Mouse (Mus musculus) forebrain, embryonic 15.5 days (tissue): ENCODE measurements around the gene Sh3kbp1. TPM values are rescaled to one million over a fixed set of nuclear protein-coding genes. Genes with fewer than 3 reads are reported as not detected.

Source experiments
- ATAC-seq: fragments of 200-750 bp; cut with Nextera tagmentation; replicated peaks from 2 replicates; pipeline ENCODE4 v1.8.0; 2017; ENCODE audit warnings: mild to moderate bottlenecking, moderate TSS enrichment, moderate library complexity
- H3K27ac ChIP-seq: fragments of 300-500 bp; sonication (generic); replicated peaks from 2 replicates; pipeline ENCODE4 v1.5.1; 2015; ENCODE audit warnings: mild to moderate bottlenecking, inconsistent platforms
- H3K27me3 ChIP-seq: fragments of 300-500 bp; sonication (generic); 2 replicates; pipeline ENCODE4 v1.6.1; 2015; ENCODE audit warnings: inconsistent platforms
- H3K36me3 ChIP-seq: fragments of 300-500 bp; sonication (generic); 2 replicates; pipeline ENCODE4 v1.6.1; 2015; ENCODE audit warnings: mild to moderate bottlenecking, inconsistent platforms
- H3K4me1 ChIP-seq: fragments of 300-500 bp; sonication (generic); 2 replicates; pipeline ENCODE4 v1.6.1; 2015; ENCODE audit warnings: inconsistent platforms
- H3K4me2 ChIP-seq: fragments of 300-500 bp; sonication (generic); replicated peaks from 2 replicates; pipeline ENCODE4 v1.6.1; 2015; ENCODE audit warnings: mild to moderate bottlenecking, inconsistent platforms
- H3K4me3 ChIP-seq: fragments of 300-500 bp; sonication (generic); 2 replicates; pipeline ENCODE4 v1.5.1; 2015; ENCODE audit warnings: mild to moderate bottlenecking, inconsistent platforms
- H3K9ac ChIP-seq: fragments of 300-500 bp; sonication (generic); replicated peaks from 2 replicates; pipeline ENCODE4 v1.6.1; 2015; ENCODE audit warnings: mild to moderate bottlenecking, inconsistent platforms
- H3K9me3 ChIP-seq: fragments of 300-500 bp; sonication (generic); 2 replicates; pipeline ENCODE4 v1.6.1; 2016; ENCODE audit warnings: inconsistent platforms
- WGBS: fragments of 180-500 bp; shearing (Covaris S2); methylation state at CpG from one replicate; pipeline ENCODE4 v1.1.7; 2015; ENCODE audit warnings: mixed read lengths; 5-methylcytosine and 5-hydroxymethylcytosine counted together
- polyA plus RNA-seq: library from polyadenylated mRNA; unstranded; fragments of >200 nt; fragmentation: Nextera tagmentation; extraction: Ambion mirVana; gene quantifications from 2 replicates; pipeline ENCODE4 v1.2.1, GENCODE M21; 2015

Sh3kbp1 gene
- polyA plus RNA-seq, 1 experiment from 2014 or later, result 53.7 TPM

DNA sequence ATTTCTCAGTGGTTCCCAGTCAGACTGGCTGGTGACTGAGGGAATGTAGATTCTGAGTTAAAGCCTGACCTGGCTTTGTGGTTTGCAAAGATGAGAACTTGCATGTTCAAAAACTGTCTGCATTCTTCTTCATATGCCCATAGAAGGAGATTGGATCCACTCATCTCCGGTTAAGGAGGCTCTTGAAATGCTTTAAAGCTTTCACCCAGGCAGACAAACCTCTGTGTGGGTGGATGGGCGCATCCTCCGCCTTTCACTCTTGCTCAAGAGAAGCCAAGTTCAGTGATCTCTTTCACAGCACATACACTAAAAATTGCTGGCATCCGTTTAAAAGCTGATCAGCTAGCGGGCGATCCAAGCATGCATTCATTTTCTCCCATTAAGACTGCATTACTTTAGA lies 182.4 kb downstream of the Sh3kbp1 start:
- H3K27me3 ChIP-seq, result no peaks in the 10 kb centered on the region
- H3K9me3 ChIP-seq, result no peaks in the 10 kb centered on the region
- no peaks in the 10 kb centered on the region for H3K4me1 ChIP-seq
- no peak for ATAC-seq
- H3K4me2 ChIP-seq, result no peak overlapping the region
- H3K4me3 ChIP-seq, result no peak overlapping the region
- no peak overlapping the region for H3K9ac ChIP-seq
- no peak overlapping the region for H3K27ac ChIP-seq
- 78% methylated on average over 6 of the region's 6 CpGs for WGBS
- no peaks in the 10 kb centered on the region for H3K36me3 ChIP-seq

DNA sequence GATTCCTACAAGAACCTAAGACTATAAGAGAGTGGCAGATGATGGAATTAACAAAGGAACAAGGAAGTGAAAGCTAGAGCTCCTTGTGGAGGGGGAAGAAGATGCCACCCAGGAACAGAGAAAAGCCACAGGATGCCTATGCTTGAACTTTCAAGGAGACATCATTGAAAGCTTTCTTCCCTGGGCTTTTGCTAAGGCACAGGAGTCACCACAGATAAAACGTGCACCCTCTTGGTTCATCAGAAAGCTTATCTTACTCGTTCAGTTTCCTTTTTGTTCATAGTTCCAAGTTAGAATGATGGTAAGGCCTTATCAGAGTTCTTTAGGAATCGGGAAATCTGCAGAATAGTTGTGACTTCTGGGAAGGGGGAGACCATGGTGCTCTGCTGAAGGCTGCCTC lies 183.4 kb downstream of the Sh3kbp1 start:
- ATAC-seq, result no peak
- WGBS, result 84% methylated on average over 3 of the region's 3 CpGs

DNA sequence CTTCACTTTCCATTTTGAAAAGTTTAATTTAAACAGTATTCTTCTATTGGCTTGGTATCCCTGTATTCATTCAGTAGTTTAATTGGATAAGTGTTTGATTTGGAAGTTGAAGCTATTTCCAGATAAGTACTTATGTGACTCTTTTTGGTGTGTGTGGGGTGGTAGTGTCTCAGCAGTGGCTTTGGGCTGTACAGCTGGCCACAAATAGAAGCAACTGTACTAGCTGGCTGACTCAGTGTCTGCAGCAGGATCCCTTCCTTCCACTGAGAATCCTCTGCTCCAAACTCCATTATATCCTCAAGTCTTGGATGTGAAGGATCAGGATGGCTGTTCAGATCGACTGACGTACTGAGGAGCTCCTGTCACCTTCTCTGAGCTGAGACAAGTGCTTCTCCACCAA lies 190.4 kb downstream of the Sh3kbp1 start:
- H3K4me2 ChIP-seq, result no peak overlapping the region
- H3K4me1 ChIP-seq, result no peaks in the 10 kb centered on the region
- no peak overlapping the region for H3K4me3 ChIP-seq
- H3K9me3 ChIP-seq, result no peaks in the 10 kb centered on the region
- H3K36me3 ChIP-seq, result no peaks in the 10 kb centered on the region
- H3K27me3 ChIP-seq, result no peaks in the 10 kb centered on the region; the same call in 1 of the 2 replicates
- WGBS, result 97% methylated on average over 2 of the region's 2 CpGs
- H3K27ac ChIP-seq, result no peak overlapping the region
- no peak overlapping the region for H3K9ac ChIP-seq
- ATAC-seq, result no peak

More for the DNA sequence above, 183.4 kb downstream of the Sh3kbp1 start:
- no peaks in the 10 kb centered on the region for H3K9me3 ChIP-seq
- H3K9ac ChIP-seq, result no peak overlapping the region
- H3K4me3 ChIP-seq, result no peak overlapping the region
- no peaks in the 10 kb centered on the region for H3K27me3 ChIP-seq
- H3K36me3 ChIP-seq, result no peaks in the 10 kb centered on the region
- no peak overlapping the region for H3K4me2 ChIP-seq
- H3K27ac ChIP-seq, result no peak overlapping the region
- H3K4me1 ChIP-seq, result no peaks in the 10 kb centered on the region

DNA sequence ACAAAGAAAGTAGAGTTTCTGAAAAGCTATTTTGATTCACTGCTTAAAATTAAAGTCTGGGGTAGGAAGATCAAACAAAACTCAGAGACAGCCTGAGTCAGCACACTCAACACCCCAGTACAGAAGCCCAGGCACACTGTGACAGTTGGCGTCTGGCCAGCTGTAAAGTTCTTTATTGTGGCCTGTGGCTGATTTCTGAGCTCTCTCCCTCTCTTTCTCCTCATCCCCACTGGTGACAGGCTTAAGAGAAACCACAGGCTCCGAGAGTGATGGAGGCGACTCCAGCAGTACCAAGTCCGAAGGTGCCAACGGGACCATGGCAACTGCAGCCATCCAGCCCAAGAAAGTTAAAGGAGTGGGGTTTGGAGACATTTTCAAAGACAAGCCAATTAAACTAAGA lies 201.1 kb downstream of the Sh3kbp1 start:
- no peak overlapping the region for H3K9ac ChIP-seq
- peaks cover 18% of the 10 kb centered on the region for H3K4me1 ChIP-seq
- 51% methylated on average over 5 of the region's 5 CpGs for WGBS
- ATAC-seq, result 0 out of 2 replicates have a peak, but pooled peaks have one; percentile 38
- H3K27ac ChIP-seq, result no peak overlapping the region
- no peak overlapping the region for H3K4me3 ChIP-seq
- no peak overlapping the region for H3K4me2 ChIP-seq
- no peaks in the 10 kb centered on the region for H3K27me3 ChIP-seq
- H3K36me3 ChIP-seq, result no peaks in the 10 kb centered on the region
- no peaks in the 10 kb centered on the region for H3K9me3 ChIP-seq

DNA sequence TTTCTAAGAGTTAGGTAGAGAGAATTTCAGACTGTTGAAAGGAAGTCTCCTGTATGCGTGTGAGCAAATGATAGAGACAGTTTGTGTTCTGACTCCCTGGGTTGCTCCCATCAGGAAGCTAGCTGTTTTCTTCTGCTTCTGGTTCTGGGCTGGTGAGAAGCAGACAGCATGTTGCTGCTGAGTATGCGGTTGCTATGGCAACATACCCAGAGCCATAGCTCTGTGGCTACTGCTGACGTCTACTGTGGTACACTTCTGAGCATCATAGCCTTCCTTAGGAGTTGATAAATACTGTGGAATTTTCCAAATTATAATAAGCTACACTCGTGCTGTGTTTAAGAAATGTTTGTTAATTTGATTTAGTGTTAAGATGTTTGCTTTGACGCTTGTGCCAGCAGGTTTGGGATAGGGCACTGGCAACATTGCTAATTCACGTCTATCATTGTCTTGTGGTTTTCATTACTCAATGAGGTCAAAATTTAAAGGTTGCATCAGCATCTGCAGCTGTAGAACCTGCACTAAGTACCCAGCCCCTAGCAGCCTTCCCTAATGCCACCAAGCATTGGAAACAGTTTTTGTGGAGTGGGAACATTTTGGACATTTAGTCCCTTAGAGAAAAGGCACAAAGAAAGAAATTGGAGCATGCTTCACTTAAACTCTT lies 202.2 kb downstream of the Sh3kbp1 start:
- H3K4me3 ChIP-seq, result no peak overlapping the region
- no peaks in the 10 kb centered on the region for H3K9me3 ChIP-seq
- no peak overlapping the region for H3K27ac ChIP-seq
- peak; percentile 93 for ATAC-seq
- no peak overlapping the region for H3K4me2 ChIP-seq
- H3K4me1 ChIP-seq, result peaks cover 18% of the 10 kb centered on the region
- no peak overlapping the region for H3K9ac ChIP-seq
- WGBS, result 49% methylated on average over 6 of the region's 6 CpGs
- H3K27me3 ChIP-seq, result no peaks in the 10 kb centered on the region
- no peaks in the 10 kb centered on the region for H3K36me3 ChIP-seq

GRCm38 (mm10) chrX:159831176-159831575 lies 204.1 kb downstream of the Sh3kbp1 start:
- ATAC-seq, result no peak
- 59% methylated on average over 2 of the region's 2 CpGs for WGBS

GRCm38 (mm10) chrX:159835239-159835638 lies 208.2 kb downstream of the Sh3kbp1 start:
- H3K4me3 ChIP-seq, result no peak overlapping the region
- 0 out of 2 replicates have a peak, but pooled peaks cover 3% of the 10 kb centered on the region for H3K4me1 ChIP-seq
- no peaks in the 10 kb centered on the region for H3K27me3 ChIP-seq
- H3K36me3 ChIP-seq, result no peaks in the 10 kb centered on the region
- no peak overlapping the region for H3K9ac ChIP-seq
- no peak for ATAC-seq
- no peaks in the 10 kb centered on the region for H3K9me3 ChIP-seq
- no peak overlapping the region for H3K4me2 ChIP-seq
- H3K27ac ChIP-seq, result no peak overlapping the region; the same call in 1 of the 2 replicates
- WGBS, result 86% methylated on average over 4 of the region's 4 CpGs

More at GRCm38 (mm10) chrX:159831176-159831575, 204.1 kb downstream of the Sh3kbp1 start:
- peaks cover 18% of the 10 kb centered on the region for H3K4me1 ChIP-seq
- no peak overlapping the region for H3K4me2 ChIP-seq
- H3K9ac ChIP-seq, result no peak overlapping the region
- H3K9me3 ChIP-seq, result no peaks in the 10 kb centered on the region
- no peak overlapping the region for H3K27ac ChIP-seq
- H3K27me3 ChIP-seq, result no peaks in the 10 kb centered on the region
- no peaks in the 10 kb centered on the region for H3K36me3 ChIP-seq
- H3K4me3 ChIP-seq, result no peak overlapping the region

GRCm38 (mm10) chrX:159837379-159837778 lies 210.3 kb downstream of the Sh3kbp1 start:
- H3K4me1 ChIP-seq, result 0 out of 2 replicates have a peak, but pooled peaks cover 3% of the 10 kb centered on the region
- 0 out of 2 replicates have a peak overlapping the region, but pooled peaks have one; percentile 19 for H3K27ac ChIP-seq
- no peak overlapping the region for H3K9ac ChIP-seq
- no peak overlapping the region for H3K4me3 ChIP-seq
- whole genome bisulfite sequencing, result 74% methylated on average over 1 of the region's 1 CpGs
- H3K36me3 ChIP-seq, result no peaks in the 10 kb centered on the region
- ATAC-seq, result peak; percentile 87
- H3K4me2 ChIP-seq, result no peak overlapping the region
- no peaks in the 10 kb centered on the region for H3K9me3 ChIP-seq
- H3K27me3 ChIP-seq, result no peaks in the 10 kb centered on the region

- H3K4me3 ChIP-seq, result no peak overlapping the region
- no peaks in the 10 kb centered on the region for H3K27me3 ChIP-seq
- 90% methylated on average over 2 of the region's 2 CpGs for WGBS
- no peak overlapping the region for H3K27ac ChIP-seq
- H3K9ac ChIP-seq, result no peak overlapping the region
- no peaks in the 10 kb centered on the region for H3K9me3 ChIP-seq
- no peak for ATAC-seq
- H3K4me1 ChIP-seq, result 0 out of 2 replicates have a peak, but pooled peaks cover 3% of the 10 kb centered on the region
- no peak overlapping the region for H3K4me2 ChIP-seq
- H3K36me3 ChIP-seq, result no peaks in the 10 kb centered on the region
Measured at GRCm38 (mm10) chrX:159839786-159840185, 212.7 kb downstream of the Sh3kbp1 start.

DNA sequence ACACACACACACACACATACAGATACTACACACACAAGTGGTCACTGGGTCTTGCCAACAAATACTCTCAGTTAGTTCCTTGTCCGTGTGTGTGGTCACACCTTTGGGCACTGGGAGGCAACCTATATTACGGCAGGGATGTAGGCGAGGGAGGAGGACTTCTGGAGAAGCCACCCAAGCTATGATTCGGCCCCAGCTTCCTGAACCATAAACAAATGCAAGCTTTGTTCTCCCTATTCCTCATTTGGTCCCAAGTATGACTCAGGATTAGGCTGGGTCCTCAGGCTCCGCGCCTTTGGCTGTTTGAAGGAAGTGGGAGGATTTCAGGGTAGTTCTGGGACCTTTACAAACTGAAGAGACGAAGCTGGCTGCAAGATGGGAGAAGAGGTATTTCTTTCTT lies 213.2 kb downstream of the Sh3kbp1 start:
- Histone ChIP-seq H3K4me1 (0 out of 2 replicates have a peak, but pooled peaks cover 3% of the 10 kb centered on the region), H3K27ac (no peak overlapping the region), H3K36me3 (no peaks in the 10 kb centered on the region), H3K9ac (no peak overlapping the region), H3K4me2 (no peak overlapping the region), H3K9me3 (no peaks in the 10 kb centered on the region), H3K27me3 (no peaks in the 10 kb centered on the region), H3K4me3 (no peak overlapping the region)
- ATAC-seq, result no peak
- 73% methylated on average over 7 of the region's 7 CpGs for WGBS

- no peak for ATAC-seq
- no peak overlapping the region for H3K4me3 ChIP-seq
- no peak overlapping the region for H3K4me2 ChIP-seq
- H3K36me3 ChIP-seq, result no peaks in the 10 kb centered on the region
- WGBS, result 86% methylated on average over 8 of the region's 8 CpGs
- no peaks in the 10 kb centered on the region for H3K9me3 ChIP-seq
- H3K27me3 ChIP-seq, result no peaks in the 10 kb centered on the region
- no peaks in the 10 kb centered on the region for H3K4me1 ChIP-seq
- no peak overlapping the region for H3K9ac ChIP-seq
- H3K27ac ChIP-seq, result no peak overlapping the region
Measured at GRCm38 (mm10) chrX:159850722-159851121, 223.7 kb downstream of the Sh3kbp1 start.

DNA sequence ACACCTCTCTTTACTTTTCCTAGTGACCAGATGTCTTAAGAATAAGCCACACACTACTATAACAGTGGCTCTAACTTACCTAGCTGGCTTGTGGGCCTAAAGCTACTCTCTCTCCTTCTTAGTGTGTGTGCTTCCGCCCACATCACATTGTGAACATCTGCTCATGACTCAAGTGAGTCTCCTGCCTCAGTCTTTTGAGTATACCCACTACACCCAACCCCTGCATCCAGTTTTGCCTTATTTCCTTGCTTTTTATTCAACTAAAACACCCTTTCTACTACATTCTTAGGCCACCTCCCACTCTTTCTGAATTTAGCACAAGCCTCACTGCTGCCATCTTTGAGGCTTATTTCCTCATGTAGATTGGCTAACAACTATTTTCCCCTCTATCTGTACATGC lies 229.8 kb downstream of the Sh3kbp1 start:
- Histone ChIP-seq H3K9me3 (no peaks in the 10 kb centered on the region), H3K27ac (no peak overlapping the region), H3K36me3 (no peaks in the 10 kb centered on the region), H3K9ac (no peak overlapping the region), H3K4me3 (no peak overlapping the region), H3K4me1 (no peaks in the 10 kb centered on the region), H3K4me2 (no peak overlapping the region), H3K27me3 (no peaks in the 10 kb centered on the region)
- WGBS, result 90% methylated on average over 1 of the region's 1 CpGs
- no peak for ATAC-seq

DNA sequence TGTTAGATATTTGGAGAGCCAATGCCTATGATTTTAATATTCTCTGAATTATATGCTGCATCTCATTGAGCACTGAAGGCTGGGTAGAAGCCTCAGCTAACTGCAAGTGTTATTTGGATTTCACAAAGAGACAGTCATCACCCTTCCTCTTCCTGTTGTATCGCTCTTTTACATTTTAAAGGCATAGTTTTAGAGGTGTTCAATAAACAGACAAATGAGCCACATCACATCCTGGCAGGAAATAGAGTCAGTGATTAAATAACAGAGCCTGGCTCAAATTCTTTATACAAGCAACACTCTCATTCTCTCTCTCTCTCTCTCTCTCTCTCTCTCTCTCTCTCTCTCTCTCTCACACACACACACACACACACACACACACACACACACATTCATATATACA lies 231.1 kb downstream of the Sh3kbp1 start:
- H3K9me3 ChIP-seq, result no peaks in the 10 kb centered on the region
- H3K4me2 ChIP-seq, result no peak overlapping the region
- H3K36me3 ChIP-seq, result no peaks in the 10 kb centered on the region
- 71% methylated on average over 1 of the region's 1 CpGs for WGBS
- ATAC-seq, result no peak
- no peaks in the 10 kb centered on the region for H3K4me1 ChIP-seq
- H3K27ac ChIP-seq, result no peak overlapping the region
- H3K27me3 ChIP-seq, result no peaks in the 10 kb centered on the region
- no peak overlapping the region for H3K9ac ChIP-seq
- H3K4me3 ChIP-seq, result no peak overlapping the region
